Mouse (Mus musculus): ENCODE measurements around the gene Apopt1. TPM values are rescaled to one million over a fixed set of nuclear protein-coding genes. Genes with fewer than 3 reads are reported as not detected.

The Apopt1 gene
- polyA plus RNA-seq, 1 experiment from 2014 or later, result 53.0 TPM

DNA sequence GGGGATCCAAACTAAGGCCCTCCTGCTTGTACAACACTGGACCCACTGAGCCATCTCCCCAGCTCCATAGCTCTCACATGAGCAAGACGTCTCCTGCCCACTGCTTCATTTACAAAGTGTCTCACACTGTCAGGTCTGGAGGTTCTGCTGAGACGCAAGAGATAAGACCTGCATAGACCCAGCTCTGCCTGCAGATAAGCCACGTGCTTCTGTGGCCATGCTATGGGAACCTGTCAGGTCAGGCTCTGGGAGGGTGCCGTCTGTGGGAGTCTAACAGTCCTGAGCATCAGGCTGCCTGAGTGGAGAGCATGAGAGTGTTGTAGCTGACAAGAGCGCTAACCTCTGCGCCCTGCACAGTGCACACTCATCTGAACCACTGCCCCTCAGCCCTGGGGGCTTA, 74.0 kb downstream of the Apopt1 start:
- no peak overlapping the region for H3K27ac ChIP-seq
- WGBS, result 92% methylated on average over 6 of the region's 6 CpGs
- no peak for ATAC-seq (ENCODE audit: insufficient number of reproducible peaks, insufficient read depth, low FRiP score, low TSS enrichment)
- H3K4me2 ChIP-seq (replicated peaks), result no peak overlapping the region
- H3K9ac ChIP-seq, result no peak overlapping the region
- no peaks in the 10 kb centered on the region for H3K27me3 ChIP-seq
- peaks cover 95% of the 10 kb centered on the region for H3K36me3 ChIP-seq
- H3K4me1 ChIP-seq, result no peaks in the 10 kb centered on the region
- H3K9me3 ChIP-seq, result no peaks in the 10 kb centered on the region
- H3K4me3 ChIP-seq, result no peak overlapping the region

DNA sequence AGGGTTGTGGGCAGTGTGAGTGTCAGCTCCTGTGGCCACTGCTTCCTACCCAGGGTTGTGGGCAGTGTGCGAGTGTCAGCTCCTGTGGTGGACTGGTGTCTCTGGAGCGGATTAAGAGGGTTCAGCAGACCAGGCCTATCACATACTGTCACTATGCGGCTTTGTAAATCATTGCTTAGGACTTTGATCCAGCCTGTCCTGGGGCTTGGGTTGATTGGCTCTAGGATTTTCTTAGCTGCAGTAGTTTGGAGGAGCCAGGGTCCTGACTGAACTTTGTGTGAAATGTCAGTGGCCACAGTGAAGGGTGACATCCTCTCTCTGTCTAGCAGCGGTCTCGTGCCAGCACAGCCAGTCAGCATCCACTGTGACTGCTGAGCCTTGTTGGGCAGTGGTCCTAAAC, 77.0 kb downstream of the Apopt1 start:
- no peak overlapping the region for H3K4me3 ChIP-seq
- H3K4me1 ChIP-seq, result no peaks in the 10 kb centered on the region
- H3K36me3 ChIP-seq, result peaks cover 97% of the 10 kb centered on the region
- no peaks in the 10 kb centered on the region for H3K9me3 ChIP-seq
- no peak overlapping the region for H3K9ac ChIP-seq
- no peak overlapping the region for H3K4me2 ChIP-seq (replicated peaks)
- H3K27me3 ChIP-seq, result no peaks in the 10 kb centered on the region
- no peak overlapping the region for H3K27ac ChIP-seq
- 93% methylated on average over 5 of the region's 5 CpGs for WGBS
- no peak for ATAC-seq (ENCODE audit: insufficient number of reproducible peaks, insufficient read depth, low FRiP score, low TSS enrichment)

DNA sequence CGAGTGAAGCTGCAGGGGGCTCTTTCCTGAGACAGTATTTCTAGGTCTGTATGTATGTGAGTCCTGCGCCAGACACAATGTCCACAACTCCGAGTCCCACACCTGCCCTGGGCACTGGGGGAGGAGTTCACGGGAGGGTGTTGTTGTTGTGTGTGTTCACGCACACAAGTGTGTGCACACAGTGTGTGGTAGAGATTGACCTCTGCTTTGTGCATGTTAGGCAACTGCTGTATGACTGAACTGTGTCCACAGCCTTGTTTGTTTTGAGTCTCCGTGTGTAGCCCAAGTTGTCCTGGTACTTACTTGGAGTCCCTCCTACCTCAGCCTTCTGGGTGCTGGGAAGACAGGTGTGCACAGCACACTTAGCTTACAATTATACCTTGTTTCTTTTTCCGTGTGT, 77.6 kb downstream of the Apopt1 start:
- 93% methylated on average over 7 of the region's 7 CpGs for whole genome bisulfite sequencing
- no peak for ATAC-seq (ENCODE audit: insufficient number of reproducible peaks, insufficient read depth, low FRiP score, low TSS enrichment)
- H3K4me2 ChIP-seq (replicated peaks), result no peak overlapping the region
- no peaks in the 10 kb centered on the region for H3K9me3 ChIP-seq
- no peak overlapping the region for H3K9ac ChIP-seq
- peaks cover 97% of the 10 kb centered on the region for H3K36me3 ChIP-seq
- no peaks in the 10 kb centered on the region for H3K27me3 ChIP-seq
- no peak overlapping the region for H3K4me3 ChIP-seq
- H3K4me1 ChIP-seq, result no peaks in the 10 kb centered on the region
- no peak overlapping the region for H3K27ac ChIP-seq

DNA sequence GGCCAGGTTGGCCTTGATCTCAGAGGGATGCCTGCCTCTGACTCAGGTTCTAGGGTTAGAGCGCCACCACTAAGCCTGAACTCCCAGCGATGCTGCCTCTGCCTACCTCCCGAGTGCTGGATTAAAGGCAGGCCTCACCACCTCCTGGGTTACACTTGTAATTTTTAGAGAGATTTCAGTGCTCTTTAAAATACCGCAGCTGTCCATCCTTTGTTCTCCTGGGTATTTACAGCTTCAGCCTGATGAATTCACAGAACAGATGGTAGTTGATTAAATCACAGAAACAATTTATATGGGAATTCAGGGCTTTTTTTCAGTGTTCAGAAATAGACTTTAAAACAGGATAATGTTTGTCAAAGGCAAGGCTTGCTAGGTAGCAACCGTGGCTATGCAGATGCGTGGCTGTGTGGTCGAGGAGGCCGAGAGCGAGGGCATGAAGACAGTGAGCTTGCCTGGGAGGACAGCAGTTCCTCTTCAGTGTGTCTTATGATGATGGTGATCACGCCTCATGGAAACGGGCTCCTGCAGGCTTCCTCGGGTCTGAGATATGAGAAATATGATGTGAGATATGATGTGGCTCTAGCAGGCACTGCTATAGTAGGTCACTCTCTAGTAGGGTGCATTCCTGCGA, 78.5 kb downstream of the Apopt1 start:
- Histone ChIP-seq H3K9ac (no peak overlapping the region), H3K27ac (no peak overlapping the region), H3K4me3 (no peak overlapping the region), H3K36me3 (peaks cover 97% of the 10 kb centered on the region), H3K4me2 (replicated peaks) (no peak overlapping the region), H3K4me1 (no peaks in the 10 kb centered on the region), H3K9me3 (no peaks in the 10 kb centered on the region), H3K27me3 (no peaks in the 10 kb centered on the region)
- WGBS, result 90% methylated on average over 13 of the region's 13 CpGs
- ATAC-seq (ENCODE audit: insufficient number of reproducible peaks, insufficient read depth, low FRiP score, low TSS enrichment), result no peak

DNA sequence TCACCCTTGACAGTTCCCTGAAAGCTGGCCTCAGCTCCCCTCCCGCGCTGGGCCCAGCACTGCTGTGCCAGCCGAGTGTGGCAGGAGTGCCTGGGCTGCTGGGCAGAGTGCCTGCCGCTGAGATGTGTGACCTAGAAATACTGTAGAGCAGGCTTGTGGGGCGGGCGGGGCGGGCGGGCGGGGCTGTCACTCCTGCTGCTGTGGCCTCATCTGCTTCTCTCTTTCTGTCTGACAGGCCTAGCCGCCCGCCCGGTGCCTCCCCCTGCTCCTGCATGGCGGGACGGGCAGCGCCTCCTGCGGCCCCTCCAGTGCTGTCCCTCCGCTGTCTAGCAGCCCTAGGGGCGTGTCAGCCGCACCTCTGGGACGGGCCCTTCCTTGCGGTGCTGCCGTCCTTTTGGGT, 81.0 kb downstream of the Apopt1 start:
- H3K4me3 ChIP-seq, result no peak overlapping the region
- no peaks in the 10 kb centered on the region for H3K4me1 ChIP-seq
- no peak; the same call in 1 of the 2 replicates for ATAC-seq (ENCODE audit: insufficient number of reproducible peaks, insufficient read depth, low FRiP score, low TSS enrichment)
- no peak overlapping the region for H3K27ac ChIP-seq
- H3K9ac ChIP-seq, result no peak overlapping the region
- H3K36me3 ChIP-seq, result peaks cover 95% of the 10 kb centered on the region
- no peaks in the 10 kb centered on the region for H3K9me3 ChIP-seq
- no peaks in the 10 kb centered on the region for H3K27me3 ChIP-seq
- 82% methylated on average over 22 of the region's 22 CpGs for WGBS
- no peak overlapping the region for H3K4me2 ChIP-seq (replicated peaks)

DNA sequence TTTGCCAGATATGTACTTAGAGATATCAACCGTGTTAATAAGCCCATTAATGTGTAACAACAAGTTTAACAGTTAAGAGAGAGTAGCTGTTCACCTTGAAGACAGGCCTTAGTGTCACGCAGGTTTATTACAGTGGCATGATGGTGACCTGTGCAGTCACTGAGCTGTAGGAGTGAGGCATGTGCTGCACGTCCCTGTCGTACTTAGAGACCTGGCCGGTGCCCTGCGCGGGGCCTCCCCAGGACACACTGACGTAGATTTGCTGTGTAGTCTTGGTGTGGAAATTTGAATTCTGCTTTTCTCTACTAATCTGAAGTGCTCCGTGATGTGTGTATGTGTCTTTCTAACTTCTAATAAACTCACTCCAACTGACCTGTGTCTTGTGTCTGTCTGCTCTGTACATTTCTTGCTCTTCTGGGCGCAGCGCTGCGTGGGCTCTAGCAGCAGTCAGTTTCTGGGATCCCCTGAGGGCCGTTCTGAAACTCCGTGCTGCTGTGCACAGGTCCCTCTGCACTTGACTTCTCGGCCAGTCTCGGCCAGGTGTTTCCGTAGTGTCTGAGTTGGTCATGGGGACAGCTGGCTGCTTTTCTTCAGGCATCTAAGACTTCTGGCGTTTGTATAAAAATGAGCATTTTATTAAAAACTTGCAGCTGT, 81.6 kb downstream of the Apopt1 start:
- ATAC-seq (ENCODE audit: insufficient number of reproducible peaks, insufficient read depth, low FRiP score, low TSS enrichment), result no peak
- peaks cover 94% of the 10 kb centered on the region for H3K36me3 ChIP-seq
- H3K4me1 ChIP-seq, result no peaks in the 10 kb centered on the region
- H3K4me2 ChIP-seq (replicated peaks), result no peak overlapping the region
- H3K9me3 ChIP-seq, result no peaks in the 10 kb centered on the region
- WGBS, result 92% methylated on average over 18 of the region's 18 CpGs
- H3K27ac ChIP-seq, result no peak overlapping the region
- H3K27me3 ChIP-seq, result no peaks in the 10 kb centered on the region
- no peak overlapping the region for H3K4me3 ChIP-seq
- H3K9ac ChIP-seq, result no peak overlapping the region

DNA sequence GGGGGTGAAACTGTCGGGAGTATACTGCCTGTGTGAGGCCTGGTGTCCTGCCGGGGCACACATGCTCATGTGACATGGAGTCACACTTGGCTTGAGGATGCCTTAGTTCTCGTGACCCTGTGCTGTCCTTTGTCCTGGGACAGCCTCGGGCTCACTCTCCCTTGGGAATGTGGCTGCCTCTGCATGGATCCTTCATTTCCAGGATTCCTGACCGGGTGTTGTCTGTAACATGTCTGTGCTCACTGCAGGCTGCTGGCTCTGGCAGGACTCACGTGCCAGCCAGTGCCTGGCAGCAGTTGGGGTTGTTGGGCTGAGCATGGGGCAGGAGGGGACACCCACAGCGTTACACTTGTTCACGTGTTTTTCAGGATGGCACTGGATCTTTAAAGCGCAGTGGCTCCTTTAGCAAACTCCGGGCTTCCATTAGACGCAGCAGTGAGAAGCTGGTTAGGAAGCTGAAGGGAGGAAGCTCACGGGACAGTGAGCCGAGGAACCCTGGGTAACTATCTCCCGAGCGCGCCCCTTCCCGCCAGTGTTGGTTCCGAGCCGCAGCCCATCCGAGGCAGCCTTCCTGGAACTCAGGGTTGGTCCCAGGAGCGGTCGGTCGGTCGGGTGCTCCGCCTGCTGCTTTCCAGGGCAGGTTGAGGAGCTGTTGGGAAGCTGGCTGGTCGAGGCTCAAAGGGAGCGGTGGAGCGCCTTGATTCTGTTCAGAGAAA, 82.3 kb downstream of the Apopt1 start:
- Histone ChIP-seq H3K36me3 (peaks cover 92% of the 10 kb centered on the region), H3K4me2 (replicated peaks) (no peak overlapping the region), H3K9me3 (no peaks in the 10 kb centered on the region), H3K27ac (0 out of 2 replicates have a peak overlapping the region, but pooled peaks have one; percentile 23), H3K4me1 (no peaks in the 10 kb centered on the region), H3K27me3 (no peaks in the 10 kb centered on the region), H3K4me3 (no peak overlapping the region), H3K9ac (no peak overlapping the region)
- ATAC-seq (ENCODE audit: insufficient number of reproducible peaks, insufficient read depth, low FRiP score, low TSS enrichment), result no peak
- 92% methylated on average over 28 of the region's 28 CpGs for WGBS

DNA sequence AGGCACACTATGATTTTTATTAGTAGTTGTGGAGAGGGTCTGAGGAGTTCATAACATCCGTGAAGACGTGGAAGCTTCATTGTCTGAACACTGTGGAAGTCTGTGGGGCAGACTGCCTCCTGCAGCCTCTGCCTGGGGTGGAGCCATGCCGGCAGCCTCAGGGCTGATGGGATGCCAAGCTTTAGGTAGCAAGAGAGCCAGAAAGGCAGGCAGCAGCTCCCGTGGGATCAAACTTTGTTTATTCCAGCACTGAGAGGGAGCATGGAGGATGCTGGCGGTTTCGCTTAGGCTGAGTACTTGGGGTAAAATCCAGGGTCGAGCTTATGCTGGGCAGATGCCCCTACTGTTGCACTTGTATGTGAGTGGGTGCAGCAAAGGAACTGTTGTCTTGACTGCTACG, 84.2 kb downstream of the Apopt1 start:
- ATAC-seq (ENCODE audit: insufficient number of reproducible peaks, insufficient read depth, low FRiP score, low TSS enrichment), result no peak
- H3K9ac ChIP-seq, result no peak overlapping the region
- H3K9me3 ChIP-seq, result no peaks in the 10 kb centered on the region
- no peak overlapping the region for H3K27ac ChIP-seq
- no peak overlapping the region for H3K4me3 ChIP-seq
- no peaks in the 10 kb centered on the region for H3K27me3 ChIP-seq
- 81% methylated on average over 8 of the region's 8 CpGs for WGBS
- peaks cover 87% of the 10 kb centered on the region for H3K36me3 ChIP-seq
- no peaks in the 10 kb centered on the region for H3K4me1 ChIP-seq
- no peak overlapping the region for H3K4me2 ChIP-seq (replicated peaks)

DNA sequence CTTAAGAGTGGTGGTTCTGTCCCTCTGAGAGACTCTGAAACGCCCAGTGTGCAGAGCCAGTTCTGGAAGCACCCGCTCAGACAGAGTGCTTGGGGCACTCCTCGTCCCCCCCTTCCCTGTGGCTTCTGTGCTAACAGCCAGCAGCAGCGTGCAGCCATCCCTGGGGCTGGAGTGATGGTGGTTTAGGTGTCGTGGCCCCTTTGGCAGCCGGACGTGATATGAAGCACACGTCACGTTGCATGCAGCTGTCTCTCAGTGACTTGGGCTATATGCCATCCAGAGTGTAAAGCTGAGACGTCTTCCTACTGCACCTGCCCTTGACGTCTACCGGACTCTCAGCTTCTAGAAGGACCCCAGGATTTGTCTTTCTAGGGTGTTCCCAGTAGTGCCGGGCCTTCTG, 85.4 kb downstream of the Apopt1 start:
- H3K4me3 ChIP-seq, result no peak overlapping the region
- H3K9ac ChIP-seq, result no peak overlapping the region
- no peak overlapping the region for H3K4me2 ChIP-seq (replicated peaks)
- no peaks in the 10 kb centered on the region for H3K4me1 ChIP-seq
- no peaks in the 10 kb centered on the region for H3K27me3 ChIP-seq
- peaks cover 84% of the 10 kb centered on the region for H3K36me3 ChIP-seq
- no peak for ATAC-seq (ENCODE audit: insufficient number of reproducible peaks, insufficient read depth, low FRiP score, low TSS enrichment)
- H3K27ac ChIP-seq, result no peak overlapping the region
- 91% methylated on average over 13 of the region's 13 CpGs for WGBS
- H3K9me3 ChIP-seq, result no peaks in the 10 kb centered on the region

DNA sequence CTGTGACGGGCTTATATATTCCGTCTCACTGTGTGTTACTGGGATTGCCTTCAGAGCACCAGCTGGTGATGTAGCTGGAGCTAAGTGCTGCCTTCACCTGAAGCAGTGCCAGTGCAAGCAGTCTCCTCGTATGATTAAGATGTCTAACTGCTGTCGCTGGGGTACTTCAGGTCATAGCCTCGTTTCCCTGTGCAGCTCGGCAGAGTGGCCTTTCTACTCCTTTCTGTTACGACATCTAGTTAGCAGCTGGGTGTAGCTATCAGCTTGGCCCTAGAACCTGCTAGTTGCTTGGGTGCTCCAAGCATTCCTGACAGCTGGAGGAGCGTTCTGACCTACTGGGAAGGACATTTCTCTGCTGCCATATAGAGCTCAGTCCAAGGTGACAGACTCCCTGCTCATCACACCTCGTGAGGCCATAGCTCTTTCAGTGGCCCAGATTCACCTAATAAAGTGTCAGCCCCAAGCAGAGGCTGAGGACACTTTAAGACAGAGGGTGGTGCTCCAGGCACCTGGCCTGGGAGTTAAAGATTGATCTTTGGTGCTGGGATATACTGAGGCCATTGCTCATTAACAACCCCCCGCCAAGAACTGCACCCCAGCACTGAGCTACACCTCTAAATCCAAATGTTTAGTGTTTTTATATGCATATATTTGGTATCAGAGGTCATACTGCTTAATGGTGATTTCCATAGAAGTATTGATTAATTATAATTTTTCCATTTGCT, 87.6 kb downstream of the Apopt1 start:
- Histone ChIP-seq H3K4me2 (replicated peaks) (no peak overlapping the region), H3K9me3 (no peaks in the 10 kb centered on the region), H3K27ac (no peak overlapping the region), H3K36me3 (peaks cover 84% of the 10 kb centered on the region), H3K4me3 (no peak overlapping the region), H3K4me1 (no peaks in the 10 kb centered on the region), H3K9ac (no peak overlapping the region), H3K27me3 (no peaks in the 10 kb centered on the region)
- ATAC-seq (ENCODE audit: insufficient number of reproducible peaks, insufficient read depth, low FRiP score, low TSS enrichment), result no peak
- 89% methylated on average over 10 of the region's 10 CpGs for WGBS

DNA sequence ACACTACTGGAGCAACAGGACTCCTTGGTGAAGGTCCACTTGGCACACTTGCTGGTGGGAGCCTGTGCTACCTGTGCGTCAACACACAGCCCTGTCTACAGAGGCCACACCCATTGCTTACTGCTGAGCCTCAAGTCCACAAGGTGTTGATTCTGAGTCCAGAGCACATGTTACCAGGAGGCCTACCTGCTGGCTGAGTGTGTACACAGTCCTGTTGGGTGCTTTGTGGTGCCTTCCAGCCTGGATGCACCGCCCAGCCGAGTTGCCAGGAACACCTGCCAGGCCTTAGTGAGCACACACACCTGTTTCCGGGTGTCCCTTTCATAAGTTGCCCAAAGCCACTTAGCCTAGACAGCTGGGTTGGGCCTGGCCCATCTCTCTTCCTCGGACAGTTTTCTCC, 90.5 kb downstream of the Apopt1 start:
- ATAC-seq (ENCODE audit: insufficient number of reproducible peaks, insufficient read depth, low FRiP score, low TSS enrichment), result no peak
- no peaks in the 10 kb centered on the region for H3K27me3 ChIP-seq
- H3K27ac ChIP-seq, result no peak overlapping the region
- no peak overlapping the region for H3K9ac ChIP-seq
- peaks cover 83% of the 10 kb centered on the region for H3K36me3 ChIP-seq
- WGBS, result 88% methylated on average over 5 of the region's 5 CpGs
- H3K4me2 ChIP-seq (replicated peaks), result no peak overlapping the region
- no peaks in the 10 kb centered on the region for H3K4me1 ChIP-seq
- no peak overlapping the region for H3K4me3 ChIP-seq
- no peaks in the 10 kb centered on the region for H3K9me3 ChIP-seq
